Mouse (Mus musculus) forebrain, embryonic 13.5 days (tissue): ENCODE measurements around the gene Ushbp1. TPM values are rescaled to one million over a fixed set of nuclear protein-coding genes. Genes with fewer than 3 reads are reported as not detected.

Source experiments
- ATAC-seq: fragments of 200-750 bp; cut with Nextera tagmentation; 2 replicates; pipeline ENCODE4 v1.8.0; 2017
- H3K27ac ChIP-seq: fragments of 300-500 bp; sonication (generic); 2 replicates; pipeline ENCODE4 v1.5.1; 2015; ENCODE audit warnings: inconsistent platforms, mild to moderate bottlenecking, moderate library complexity
- H3K27me3 ChIP-seq: fragments of 300-500 bp; sonication (generic); 2 replicates; pipeline ENCODE4 v1.6.1; 2015; ENCODE audit warnings: mild to moderate bottlenecking, inconsistent platforms
- H3K36me3 ChIP-seq: fragments of 300-500 bp; sonication (generic); 2 replicates; pipeline ENCODE4 v1.6.1; 2015; ENCODE audit warnings: mild to moderate bottlenecking, inconsistent platforms; ENCODE audit not compliant: poor library complexity, severe bottlenecking
- H3K4me1 ChIP-seq: fragments of 300-500 bp; sonication (generic); 2 replicates; pipeline ENCODE4 v1.6.1; 2015; ENCODE audit warnings: inconsistent platforms
- H3K4me2 ChIP-seq: fragments of 300-500 bp; sonication (generic); 2 replicates; pipeline ENCODE4 v1.6.1; 2015; ENCODE audit warnings: inconsistent platforms, mild to moderate bottlenecking, moderate library complexity
- H3K4me3 ChIP-seq: fragments of 300-500 bp; sonication (generic); 2 replicates; pipeline ENCODE4 v1.5.1; 2015; ENCODE audit warnings: mild to moderate bottlenecking, inconsistent platforms
- H3K9ac ChIP-seq: fragments of 300-500 bp; sonication (generic); 2 replicates; pipeline ENCODE4 v1.6.1; 2015; ENCODE audit warnings: mild to moderate bottlenecking, inconsistent platforms
- H3K9me3 ChIP-seq: fragments of 300-500 bp; sonication (generic); replicated peaks from 2 replicates; pipeline ENCODE4 v1.6.1; 2016; ENCODE audit warnings: inconsistent platforms
- WGBS: fragments of 180-500 bp; shearing (Covaris S2); methylation state at CpG from one replicate; pipeline ENCODE4 v1.1.7; 2015; 5-methylcytosine and 5-hydroxymethylcytosine counted together
- polyA plus RNA-seq: library from polyadenylated mRNA; unstranded; fragments of >200 nt; fragmentation: Nextera tagmentation; extraction: Ambion mirVana; gene quantifications from 2 replicates; pipeline ENCODE4 v1.2.1, GENCODE M21; 2015

The Ushbp1 gene
- polyA plus RNA-seq, 1 experiment from 2014 or later, result 4.2 TPM

DNA sequence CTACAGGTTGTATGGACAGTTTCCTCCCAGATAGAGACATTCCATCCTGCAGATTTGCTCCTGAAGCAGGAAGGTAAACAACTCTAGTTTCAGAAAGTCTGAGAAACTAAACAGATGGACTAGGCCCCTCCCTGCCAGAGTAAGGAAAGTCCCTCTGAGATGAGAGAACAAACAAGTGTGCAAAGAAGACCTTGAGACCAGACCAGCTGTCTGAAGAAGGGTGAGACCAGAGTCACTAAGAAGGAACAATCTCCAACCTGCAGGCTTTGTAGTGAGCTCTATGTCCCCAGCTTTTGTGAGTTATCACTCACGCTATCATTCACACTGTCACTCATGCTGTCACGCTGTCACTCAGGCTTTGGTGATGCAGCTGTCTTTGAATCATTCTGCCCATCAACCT, 3.9 kb downstream of the Ushbp1 start:
- no peaks in the 10 kb centered on the region for H3K36me3 ChIP-seq
- no peak overlapping the region for H3K27ac ChIP-seq
- no peak overlapping the region for H3K4me2 ChIP-seq
- H3K9ac ChIP-seq, result no peak overlapping the region
- no peaks in the 10 kb centered on the region for H3K27me3 ChIP-seq
- H3K4me1 ChIP-seq, result peaks cover 4% of the 10 kb centered on the region; the same call in 1 of the 2 replicates
- H3K9me3 ChIP-seq, result no peaks in the 10 kb centered on the region
- H3K4me3 ChIP-seq, result no peak overlapping the region
- ATAC-seq, result no peak
- 86% methylated on average over 2 of the region's 2 CpGs for WGBS

DNA sequence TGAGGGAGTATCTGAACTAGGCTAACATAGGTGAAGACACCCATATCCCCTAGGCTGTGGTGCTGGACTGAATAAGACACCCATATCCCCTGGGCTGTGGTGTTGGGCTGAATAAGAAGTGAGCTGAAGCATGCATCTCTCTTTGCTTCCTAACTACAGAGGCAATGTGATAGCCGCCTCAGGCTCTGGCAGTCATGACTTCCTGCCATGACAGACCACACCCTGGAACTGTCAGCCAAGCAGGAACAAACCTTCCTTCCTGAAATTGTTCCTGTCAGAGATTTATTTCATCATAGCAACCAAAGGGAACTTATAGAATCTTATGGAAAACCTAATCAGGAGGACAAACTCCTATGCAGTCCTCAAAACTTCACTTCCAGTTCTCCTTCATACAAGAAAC, 7.3 kb downstream of the Ushbp1 start:
- 92% methylated on average over 1 of the region's 1 CpGs for WGBS

DNA sequence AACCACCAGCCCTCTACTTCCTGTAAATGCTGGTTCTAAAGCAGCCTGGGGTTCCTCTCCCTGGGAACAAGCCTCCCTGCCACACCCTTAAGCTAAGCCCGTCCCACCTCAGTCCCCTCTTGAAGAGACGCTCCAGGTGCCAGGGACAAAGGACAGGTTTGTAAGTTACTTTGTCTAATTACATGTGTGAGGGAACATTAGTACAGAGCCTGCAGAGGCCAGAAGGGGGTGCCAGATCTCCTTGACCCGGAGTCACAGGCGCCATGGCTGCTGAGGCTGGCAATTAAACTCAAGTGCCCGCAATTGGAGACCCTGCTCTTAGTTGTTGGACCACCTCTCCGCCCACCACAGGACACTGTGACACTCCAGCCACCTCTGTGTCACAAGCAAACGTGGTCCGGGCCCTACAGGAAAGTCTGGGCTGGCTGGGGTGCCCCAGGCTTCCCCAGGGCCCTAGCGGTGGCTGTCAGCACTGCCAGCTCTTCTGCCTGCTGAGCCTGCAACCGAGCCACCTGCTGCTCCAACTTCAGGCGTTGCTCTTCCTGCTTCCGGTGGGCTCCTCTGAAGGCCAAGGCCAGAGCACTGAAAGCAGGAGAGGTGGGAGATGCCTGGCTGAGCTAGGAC, 10.3 kb downstream of the Ushbp1 start:
- H3K4me3 ChIP-seq, result no peak overlapping the region
- no peaks in the 10 kb centered on the region for H3K36me3 ChIP-seq
- H3K9ac ChIP-seq, result no peak overlapping the region
- H3K4me2 ChIP-seq, result no peak overlapping the region
- H3K4me1 ChIP-seq, result peaks cover 21% of the 10 kb centered on the region
- no peaks in the 10 kb centered on the region for H3K9me3 ChIP-seq
- H3K27ac ChIP-seq, result no peak overlapping the region
- H3K27me3 ChIP-seq, result peaks cover 11% of the 10 kb centered on the region
- WGBS, result 66% methylated on average over 12 of the region's 12 CpGs
- no peak for ATAC-seq

More for the DNA sequence above, 7.3 kb downstream of the Ushbp1 start:
- H3K9me3 ChIP-seq, result no peaks in the 10 kb centered on the region
- H3K9ac ChIP-seq, result no peak overlapping the region
- no peak for ATAC-seq
- no peaks in the 10 kb centered on the region for H3K4me1 ChIP-seq
- H3K4me3 ChIP-seq, result no peak overlapping the region
- no peak overlapping the region for H3K4me2 ChIP-seq
- H3K36me3 ChIP-seq, result no peaks in the 10 kb centered on the region
- no peak overlapping the region for H3K27ac ChIP-seq
- H3K27me3 ChIP-seq, result no peaks in the 10 kb centered on the region

DNA sequence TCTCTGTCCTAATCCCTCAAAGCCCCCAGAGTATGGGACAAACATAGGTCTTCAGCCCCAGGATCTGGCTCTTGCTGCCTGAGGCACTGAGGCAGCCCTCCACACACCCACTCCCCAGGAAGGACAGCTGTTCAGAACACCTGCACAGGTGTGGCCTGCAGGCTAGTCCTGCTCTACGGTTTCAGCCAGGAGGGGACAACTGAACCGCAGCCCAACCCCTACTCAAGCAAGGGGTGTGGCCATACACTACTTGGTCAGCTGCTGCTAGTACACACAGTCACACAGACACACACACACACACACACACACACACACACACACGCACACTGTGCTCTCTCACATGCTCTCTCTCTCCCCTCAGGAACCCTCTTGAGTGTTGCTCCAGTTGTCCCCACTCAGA, 11.7 kb downstream of the Ushbp1 start:
- no peak overlapping the region for H3K9ac ChIP-seq
- no peak overlapping the region for H3K27ac ChIP-seq
- peaks cover 35% of the 10 kb centered on the region for H3K4me1 ChIP-seq
- H3K27me3 ChIP-seq, result peaks cover 11% of the 10 kb centered on the region
- ATAC-seq, result no peak
- whole genome bisulfite sequencing, result 52% methylated on average over 3 of the region's 3 CpGs
- no peaks in the 10 kb centered on the region for H3K36me3 ChIP-seq
- no peak overlapping the region for H3K4me3 ChIP-seq
- no peak overlapping the region for H3K4me2 ChIP-seq
- H3K9me3 ChIP-seq, result no peaks in the 10 kb centered on the region

DNA sequence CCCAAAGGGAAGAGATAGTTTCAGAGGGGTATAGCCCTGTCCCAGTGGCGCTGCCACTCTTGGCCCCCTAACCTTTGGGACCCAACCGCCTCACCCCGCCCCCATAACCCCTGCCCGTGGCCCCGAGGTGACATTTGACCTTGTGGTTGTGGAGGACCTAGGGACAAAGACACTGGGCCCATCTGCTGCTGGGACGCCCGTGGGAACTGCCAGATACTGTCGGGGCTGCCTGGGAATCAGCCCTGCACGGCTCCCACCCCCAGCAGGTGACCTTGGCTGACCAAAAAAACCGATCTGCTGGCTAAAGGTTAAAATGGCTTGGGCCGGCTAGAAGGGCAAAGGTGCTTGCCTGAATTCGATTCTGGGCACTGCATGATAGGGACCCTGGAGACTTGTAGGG, 12.2 kb downstream of the Ushbp1 start:
- H3K27me3 ChIP-seq, result peaks cover 11% of the 10 kb centered on the region
- peaks cover under 1% of the 10 kb centered on the region; the same call in 1 of the 2 replicates for H3K36me3 ChIP-seq
- WGBS, result 23% methylated on average over 12 of the region's 12 CpGs
- no peak overlapping the region for H3K4me3 ChIP-seq
- no peak overlapping the region for H3K9ac ChIP-seq
- H3K9me3 ChIP-seq, result no peaks in the 10 kb centered on the region
- H3K27ac ChIP-seq, result no peak overlapping the region
- no peak for ATAC-seq
- H3K4me1 ChIP-seq, result peaks cover 40% of the 10 kb centered on the region
- H3K4me2 ChIP-seq, result no peak overlapping the region

DNA sequence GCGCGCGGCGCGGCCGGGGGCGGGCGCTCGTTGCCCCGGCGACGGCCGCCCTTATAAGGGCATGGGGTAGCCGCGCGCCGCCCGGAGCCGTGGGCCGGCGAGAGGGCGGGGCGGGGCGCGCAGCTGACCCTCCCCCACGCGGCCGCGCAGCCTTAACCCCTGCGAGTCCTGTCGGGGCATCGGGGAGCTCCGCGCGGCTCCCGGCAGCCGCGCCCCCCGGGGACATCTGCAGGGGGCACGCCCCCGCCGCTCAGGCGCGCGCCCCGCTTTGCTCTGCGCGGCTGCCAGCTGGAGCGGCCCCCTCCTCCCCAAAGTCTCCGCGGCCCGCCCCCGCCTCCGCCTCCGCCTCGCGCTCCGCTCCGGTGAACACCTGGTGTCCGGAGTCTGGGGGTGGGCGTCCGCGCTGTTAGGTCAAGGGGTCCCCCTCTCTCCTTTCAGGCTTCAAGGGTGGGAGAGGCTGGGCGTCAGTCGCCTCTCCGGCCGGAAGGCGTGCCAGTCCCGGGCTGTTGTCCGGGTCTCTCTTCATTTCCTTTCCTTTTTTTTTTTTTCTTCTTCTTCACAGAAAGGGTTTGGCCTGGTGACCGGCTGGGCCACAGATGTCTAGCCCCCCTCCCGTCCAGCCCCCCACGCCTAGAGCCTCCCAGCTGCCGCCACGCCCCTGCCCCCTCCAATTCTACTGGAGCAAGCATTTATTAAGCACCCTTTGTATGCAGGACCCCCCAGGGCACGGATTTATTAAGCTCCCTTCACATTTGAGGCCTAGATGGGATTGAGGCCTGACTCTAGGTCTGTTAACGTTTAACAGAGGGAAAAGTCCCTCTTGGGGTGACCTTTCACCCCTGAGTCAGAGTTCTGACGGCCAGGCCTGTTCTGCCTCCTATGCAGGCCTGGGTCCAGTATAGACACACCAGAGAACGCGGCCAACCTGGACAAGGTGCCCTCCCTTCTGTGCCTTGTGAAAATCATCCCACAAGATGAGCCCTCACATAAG, 13.3 kb downstream of the Ushbp1 start:
- WGBS, result 3% methylated on average over 35 of the region's 80 CpGs
- H3K27ac ChIP-seq, result peak overlapping the region; percentile 81
- peak; percentile 70 for ATAC-seq
- H3K9ac ChIP-seq, result peak overlapping the region; percentile 81
- peak overlapping the region; percentile 68 for H3K4me3 ChIP-seq
- H3K27me3 ChIP-seq, result peaks cover 13% of the 10 kb centered on the region
- H3K4me2 ChIP-seq, result peak overlapping the region; percentile 96
- H3K36me3 ChIP-seq, result peaks cover 9% of the 10 kb centered on the region; the same call in 1 of the 2 replicates
- no peaks in the 10 kb centered on the region for H3K9me3 ChIP-seq
- peaks cover 43% of the 10 kb centered on the region for H3K4me1 ChIP-seq

DNA sequence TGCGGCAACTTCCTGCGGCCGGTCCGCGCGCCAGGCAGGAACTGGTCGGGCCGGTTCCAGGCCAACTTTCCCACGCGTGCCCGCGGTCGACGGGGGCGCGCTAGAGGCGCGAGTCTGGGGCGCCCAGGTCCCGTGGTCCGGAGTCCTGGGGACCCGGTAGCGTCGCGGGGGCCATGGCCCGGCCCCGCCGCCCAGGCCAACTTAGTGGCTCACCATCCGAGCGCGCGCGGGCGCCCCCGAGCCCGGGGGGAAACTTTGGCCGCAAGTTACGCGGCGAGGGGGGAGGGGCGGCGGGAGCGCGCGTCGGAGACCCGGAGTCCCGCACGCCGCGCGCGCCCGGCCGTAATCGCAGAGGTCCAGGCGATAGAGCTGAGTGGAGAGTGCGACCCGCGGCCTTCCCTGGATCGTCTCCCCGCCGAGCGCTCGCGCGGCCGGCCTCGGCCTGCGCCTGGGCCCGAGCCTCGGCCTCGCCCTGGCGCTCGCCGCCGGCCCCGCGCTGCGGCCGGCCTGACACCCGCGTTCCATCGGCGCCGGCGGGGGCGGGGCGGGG, 14.1 kb downstream of the Ushbp1 start, which contains the start of gene Nr2f6:
TSS of gene Nr2f6 (minus strand) at position 540 of the 550 bp plus-strand sequence.
- peak within 1 kb of the TSS; percentile 68 for H3K4me3 ChIP-seq
- peak; percentile 6; the same call in 1 of the 2 replicates for ATAC-seq
- H3K36me3 ChIP-seq, result peaks cover 9% of the 10 kb centered on the region; the same call in 1 of the 2 replicates
- H3K4me1 ChIP-seq, result peaks cover 49% of the 10 kb centered on the region
- H3K9ac ChIP-seq, result peak within 1 kb of the TSS; percentile 81
- under 1% methylated on average over 60 of the region's 89 CpGs for WGBS
- peaks cover 20% of the 10 kb centered on the region for H3K27me3 ChIP-seq
- H3K4me2 ChIP-seq, result peak within 1 kb of the TSS; percentile 96
- no peaks in the 10 kb centered on the region for H3K9me3 ChIP-seq
- H3K27ac ChIP-seq, result peak within 1 kb of the TSS; percentile 81

DNA sequence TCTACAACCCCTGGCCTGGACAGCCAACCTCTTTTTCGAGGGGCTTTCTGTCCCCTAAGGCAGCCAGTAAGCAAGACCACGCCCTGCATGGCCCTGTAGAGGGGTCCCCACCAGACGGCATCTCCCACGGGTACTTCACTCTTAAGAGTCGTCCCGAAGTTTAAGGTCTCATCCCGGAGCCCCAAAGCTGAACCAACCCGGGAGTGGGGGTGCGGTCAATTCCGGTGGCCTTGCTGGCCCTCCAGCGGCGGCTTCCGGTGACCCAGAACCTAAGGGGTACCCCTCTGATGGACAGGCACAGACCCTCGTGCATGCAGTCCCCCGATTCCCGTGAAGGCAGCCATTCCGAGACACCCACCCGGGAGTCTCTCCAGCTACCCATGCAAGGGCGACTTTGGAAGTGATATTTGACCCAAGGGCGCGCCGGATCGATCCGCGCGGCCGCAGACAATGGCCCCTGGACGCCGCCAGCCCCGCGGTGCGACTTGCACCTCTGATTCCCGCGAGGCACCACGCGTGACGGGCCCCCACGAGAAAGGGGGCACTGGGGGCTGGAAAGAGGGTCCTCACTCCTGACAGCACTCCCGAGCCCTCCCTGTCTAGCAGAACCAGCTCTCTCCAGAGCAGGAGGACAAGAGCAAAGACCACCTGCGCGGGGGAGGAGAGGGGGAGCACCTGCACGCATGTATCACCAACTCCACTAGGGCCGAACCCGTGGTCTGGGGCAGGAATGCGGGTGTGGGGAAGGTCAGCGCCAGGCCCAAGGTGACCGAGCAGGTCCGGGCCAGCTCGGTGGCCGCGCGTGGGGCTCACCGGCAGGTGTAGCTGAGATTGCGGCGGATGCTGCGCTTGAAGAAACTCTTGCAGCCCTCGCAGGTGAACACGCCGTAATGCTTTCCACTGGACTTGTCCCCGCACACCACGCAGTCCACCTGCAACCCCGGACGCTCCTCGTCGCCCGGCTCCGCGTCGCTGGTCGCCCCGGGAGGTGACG, 15.1 kb downstream of the Ushbp1 start:
- peaks cover 20% of the 10 kb centered on the region for H3K27me3 ChIP-seq
- no peaks in the 10 kb centered on the region for H3K9me3 ChIP-seq
- H3K4me3 ChIP-seq, result peak overlapping the region; percentile 68
- no peak for ATAC-seq
- H3K9ac ChIP-seq, result peak overlapping the region; percentile 81
- H3K4me1 ChIP-seq, result peaks cover 59% of the 10 kb centered on the region
- peak overlapping the region; percentile 96 for H3K4me2 ChIP-seq
- WGBS, result 1% methylated on average over 71 of the region's 72 CpGs
- H3K36me3 ChIP-seq, result peaks cover 9% of the 10 kb centered on the region; the same call in 1 of the 2 replicates
- no peak overlapping the region for H3K27ac ChIP-seq

DNA sequence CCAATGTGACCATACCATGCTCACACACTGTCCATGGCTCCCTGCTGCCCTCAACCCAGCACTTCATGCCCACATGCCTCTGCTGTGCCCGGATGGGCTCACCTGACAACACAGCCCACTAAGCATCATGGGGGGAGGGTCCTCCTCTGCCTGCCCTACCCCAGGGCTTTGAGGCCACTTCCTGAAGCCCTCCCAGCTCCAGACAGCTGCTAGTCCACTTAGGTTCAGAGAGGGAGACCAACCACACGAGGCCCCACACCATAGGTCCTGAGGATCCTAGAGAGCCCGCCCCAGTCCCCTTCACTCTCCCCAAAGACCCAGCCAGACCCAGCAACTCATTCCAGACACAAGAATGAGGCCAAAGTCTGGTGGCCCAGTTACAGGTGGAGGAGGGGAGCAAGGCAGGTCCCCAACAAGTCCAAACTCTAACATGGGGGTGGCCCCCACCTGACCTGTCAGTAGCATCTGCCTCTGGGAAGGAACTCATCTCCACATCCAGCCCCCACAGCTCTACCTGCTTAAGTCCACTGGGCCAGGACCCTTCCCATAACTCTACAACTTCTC, 16.0 kb downstream of the Ushbp1 start:
- no peak overlapping the region for H3K27ac ChIP-seq
- no peaks in the 10 kb centered on the region for H3K9me3 ChIP-seq
- ATAC-seq, result no peak
- peak overlapping the region; percentile 68 for H3K4me3 ChIP-seq
- peaks cover 20% of the 10 kb centered on the region for H3K27me3 ChIP-seq
- H3K4me2 ChIP-seq, result peak overlapping the region; percentile 96
- H3K36me3 ChIP-seq, result peaks cover 10% of the 10 kb centered on the region; the same call in 1 of the 2 replicates
- H3K4me1 ChIP-seq, result peaks cover 61% of the 10 kb centered on the region
- 37% methylated on average over 3 of the region's 3 CpGs for WGBS
- H3K9ac ChIP-seq, result peak overlapping the region; percentile 81; the same call in 1 of the 2 replicates

DNA sequence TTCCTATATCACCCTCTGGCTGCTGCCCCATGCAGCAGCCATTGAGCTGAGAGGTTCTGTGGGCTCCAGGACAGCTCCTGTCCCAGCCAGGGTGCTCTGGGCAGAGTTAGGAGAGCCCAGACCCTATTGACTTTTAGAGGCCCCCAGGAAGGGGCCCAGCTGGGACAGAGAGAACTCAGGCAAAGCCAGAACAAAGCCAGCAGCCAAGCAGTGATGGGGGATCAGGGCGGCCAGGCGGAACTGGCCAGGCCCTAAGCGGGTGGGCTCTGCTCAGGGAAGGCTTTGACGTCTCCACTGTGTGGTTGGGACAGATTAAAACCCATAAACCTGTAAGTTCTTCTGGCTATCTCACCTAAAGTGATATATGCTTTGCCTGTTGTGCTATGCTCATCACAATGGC, 16.6 kb downstream of the Ushbp1 start:
- Histone ChIP-seq H3K4me2 (peak overlapping the region; percentile 96), H3K27ac (no peak overlapping the region), H3K27me3 (peaks cover 20% of the 10 kb centered on the region), H3K4me1 (peaks cover 61% of the 10 kb centered on the region), H3K4me3 (peak overlapping the region; percentile 11; the same call in 1 of the 2 replicates), H3K36me3 (peaks cover 16% of the 10 kb centered on the region), H3K9me3 (no peaks in the 10 kb centered on the region), H3K9ac (0 out of 2 replicates have a peak overlapping the region, but pooled peaks have one; percentile 27)
- 27% methylated on average over 4 of the region's 4 CpGs for WGBS
- ATAC-seq, result no peak
